Mouse (Mus musculus) brain, embryonic 14.5 days (tissue): ENCODE data around the gene Cspg4. TPM values are rescaled to one million over a fixed set of nuclear protein-coding genes. Genes with fewer than 3 reads are reported as not detected.

Experiments used
- DNase-seq: peaks from one replicate; pipeline ENCODE4 v3.0.0-alpha.2; 2011; ENCODE audit warnings: low read depth
- CTCF ChIP-seq: fragments of 200-500 bp; IDR thresholded peaks from 2 replicates; pipeline ENCODE4 v1.5.1; 2012; ENCODE audit warnings: inconsistent platforms, mild to moderate bottlenecking, moderate library complexity, borderline replicate concordance; ENCODE audit not compliant: insufficient read depth, insufficient read length; ENCODE audit errors: extremely low read depth
- POLR2A ChIP-seq: fragments of 200-500 bp; IDR thresholded peaks from 2 replicates; pipeline ENCODE4 v1.6.1; 2012; ENCODE audit warnings: mild to moderate bottlenecking, inconsistent platforms, borderline replicate concordance; ENCODE audit not compliant: poor library complexity, insufficient read depth, insufficient read length, severe bottlenecking; ENCODE audit errors: extremely low read depth
- polyA plus RNA-seq: library from polyadenylated mRNA; depleted of rRNA; stranded (reverse); fragments of >200 nt; gene quantifications from 2 replicates; pipeline ENCODE4 v1.2.3, GENCODE M21; 2012; rRNA removed

The Cspg4 gene
- 4.4 and 8.2 TPM in 2 replicates for polyA plus RNA-seq

GRCm38 (mm10) chr9:56864832-56865231, at the start of gene Cspg4:
Cspg4 (plus strand) TSS chr9:56865033.
- TF ChIP-seq POLR2A (no peak), CTCF (no peak)
- DNase-seq: peak; percentile 46

- TF ChIP-seq POLR2A: no peak
- TF ChIP-seq CTCF: peak; percentile 58; the same call in 1 of the 2 replicates
- DNase-seq: peak; percentile 73
These were observed 39.9 kb upstream of the Cspg4 start for GRCm38 (mm10) chr9:56824900-56825299.

- TF ChIP-seq POLR2A (no peak), CTCF (no peak)
- DNase-seq: peak; percentile 51
These were observed 39.2 kb upstream of the Cspg4 start for GRCm38 (mm10) chr9:56825476-56826213.

GRCm38 (mm10) chr9:56828146-56828545, 36.7 kb upstream of the Cspg4 start:
- peak; percentile 75 for DNase-seq
- TF ChIP-seq POLR2A: no peak
- no peak for TF ChIP-seq CTCF

GRCm38 (mm10) chr9:56828841-56829240, 36.0 kb upstream of the Cspg4 start:
- TF ChIP-seq POLR2A (no peak), CTCF (no peak)
- no peak for DNase-seq

- TF ChIP-seq CTCF: no peak
- TF ChIP-seq POLR2A: no peak
- peak; percentile 95 for DNase-seq
These were observed 34.7 kb upstream of the Cspg4 start for GRCm38 (mm10) chr9:56830162-56830561.

- DNase-seq: no peak
- no peak for TF ChIP-seq CTCF
- no peak for TF ChIP-seq POLR2A
These were observed 32.9 kb upstream of the Cspg4 start for GRCm38 (mm10) chr9:56831904-56832303.

GRCm38 (mm10) chr9:56832900-56833299, 31.9 kb upstream of the Cspg4 start:
- TF ChIP-seq POLR2A (no peak), CTCF (no peak)
- DNase-seq: no peak

- DNase-seq: no peak
These were observed 29.7 kb upstream of the Cspg4 start for GRCm38 (mm10) chr9:56835152-56835551.

GRCm38 (mm10) chr9:56840721-56841120, 24.1 kb upstream of the Cspg4 start:
- peak; percentile 66 for DNase-seq
- TF ChIP-seq CTCF: no peak
- no peak for TF ChIP-seq POLR2A

More at GRCm38 (mm10) chr9:56835152-56835551, 29.7 kb upstream of the Cspg4 start:
- TF ChIP-seq CTCF: no peak
- TF ChIP-seq POLR2A: no peak

GRCm38 (mm10) chr9:56841864-56842263, 23.0 kb upstream of the Cspg4 start:
- DNase-seq: no peak
- TF ChIP-seq POLR2A: no peak
- TF ChIP-seq CTCF: no peak

- DNase-seq: peak; percentile 45
- TF ChIP-seq CTCF (no peak), POLR2A (no peak)
These were observed 22.5 kb upstream of the Cspg4 start for GRCm38 (mm10) chr9:56842303-56842719.
